Mouse (Mus musculus) hindbrain, embryonic 15.5 days (tissue): ENCODE data around the gene Cpn1. TPM values are rescaled to one million over a fixed set of nuclear protein-coding genes. Genes with fewer than 3 reads are reported as not detected.

Experiments
- ATAC-seq: fragments of 200-750 bp; cut with Nextera tagmentation; 2 replicates; pipeline ENCODE4 v1.8.0; 2017; ENCODE audit warnings: low read depth, moderate number of reproducible peaks, moderate TSS enrichment; ENCODE audit not compliant: low FRiP score
- H3K27ac ChIP-seq: fragments of 300-500 bp; sonication (generic); replicated peaks from 2 replicates; pipeline ENCODE4 v1.5.1; 2015; ENCODE audit warnings: mild to moderate bottlenecking, inconsistent platforms
- H3K27me3 ChIP-seq: fragments of 300-500 bp; sonication (generic); 2 replicates; pipeline ENCODE4 v1.6.1; 2015; ENCODE audit warnings: control low read depth, inconsistent platforms
- H3K36me3 ChIP-seq: fragments of 300-500 bp; sonication (generic); 2 replicates; pipeline ENCODE4 v1.6.1; 2015; ENCODE audit warnings: control low read depth, inconsistent platforms
- H3K4me1 ChIP-seq: fragments of 300-500 bp; sonication (generic); replicated peaks from 2 replicates; pipeline ENCODE4 v1.6.1; 2015; ENCODE audit warnings: control low read depth, inconsistent platforms
- H3K4me2 ChIP-seq: fragments of 300-500 bp; sonication (generic); 2 replicates; pipeline ENCODE4 v1.6.1; 2015; ENCODE audit warnings: moderate library complexity, mild to moderate bottlenecking, inconsistent platforms
- H3K4me3 ChIP-seq: fragments of 300-500 bp; sonication (generic); 2 replicates; pipeline ENCODE4 v1.5.1; 2015; ENCODE audit warnings: mild to moderate bottlenecking, inconsistent platforms
- H3K9ac ChIP-seq: fragments of 300-500 bp; sonication (generic); 2 replicates; pipeline ENCODE4 v1.6.1; 2015; ENCODE audit warnings: inconsistent platforms
- H3K9me3 ChIP-seq: fragments of 300-500 bp; sonication (generic); 2 replicates; pipeline ENCODE4 v1.6.1; 2016; ENCODE audit warnings: control low read depth, inconsistent platforms
- WGBS: fragments of 180-500 bp; shearing (Covaris S2); methylation state at CpG from one replicate; pipeline ENCODE4 v1.1.7; 2015; 5-methylcytosine and 5-hydroxymethylcytosine counted together
- polyA plus RNA-seq: library from polyadenylated mRNA; unstranded; fragments of >200 nt; fragmentation: Nextera tagmentation; extraction: Ambion mirVana; gene quantifications from 2 replicates; pipeline ENCODE4 v1.2.1, GENCODE M21; 2015

Gene Cpn1
- polyA plus RNA-seq, 1 experiment from 2014 or later: 0.26 TPM

DNA sequence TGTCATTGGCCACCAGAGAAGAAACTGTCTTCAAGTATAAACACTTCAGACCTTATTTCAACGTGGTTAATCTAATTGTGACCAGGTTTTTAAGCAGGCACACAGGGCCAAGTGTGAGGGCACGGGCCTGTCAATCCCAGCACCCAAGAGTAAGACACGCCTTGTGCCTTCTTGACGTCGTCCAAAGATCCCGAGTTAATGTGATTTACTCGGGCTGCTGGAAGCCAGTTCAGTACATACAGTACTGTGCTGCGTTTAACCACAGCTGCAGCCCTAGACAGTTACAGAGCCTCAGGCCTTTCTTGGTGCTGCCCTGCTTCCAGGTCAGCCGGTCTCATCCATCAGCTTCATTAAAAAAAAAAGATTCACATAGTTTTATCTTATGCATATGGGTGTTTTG is 70.9 kb downstream of the Cpn1 start:
- no peaks in the 10 kb centered on the region for H3K9me3 ChIP-seq
- ATAC-seq: no peak
- H3K27ac ChIP-seq: no peak overlapping the region
- peaks cover under 1% of the 10 kb centered on the region; the same call in 1 of the 2 replicates for H3K4me1 ChIP-seq
- 63% methylated on average over 9 of the region's 9 CpGs for WGBS
- no peak overlapping the region for H3K4me2 ChIP-seq
- no peak overlapping the region for H3K9ac ChIP-seq
- H3K27me3 ChIP-seq: no peaks in the 10 kb centered on the region
- H3K36me3 ChIP-seq: no peaks in the 10 kb centered on the region
- H3K4me3 ChIP-seq: no peak overlapping the region

DNA sequence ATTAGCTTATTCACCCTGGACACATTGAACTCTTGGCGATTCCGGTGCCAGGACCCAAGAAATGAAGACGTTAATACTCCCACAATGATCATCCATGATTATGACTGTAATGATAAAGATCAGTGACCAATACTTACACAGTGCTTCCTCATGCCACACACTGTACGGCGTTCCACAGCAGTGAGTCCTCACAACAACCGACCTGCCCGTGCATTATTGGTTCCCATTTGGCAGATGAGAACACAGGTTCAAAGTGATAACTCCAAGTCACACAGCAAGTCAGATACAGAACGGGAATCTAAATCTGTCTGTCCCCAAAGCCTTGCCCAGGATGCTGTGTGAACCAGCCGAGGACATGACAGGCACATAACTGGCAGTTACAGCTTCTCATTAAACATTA is 71.4 kb downstream of the Cpn1 start:
- H3K36me3 ChIP-seq: no peaks in the 10 kb centered on the region
- ATAC-seq: no peak
- no peaks in the 10 kb centered on the region for H3K9me3 ChIP-seq
- H3K27ac ChIP-seq: no peak overlapping the region
- no peak overlapping the region for H3K4me3 ChIP-seq
- no peaks in the 10 kb centered on the region for H3K4me1 ChIP-seq
- 89% methylated on average over 9 of the region's 9 CpGs for WGBS
- no peaks in the 10 kb centered on the region for H3K27me3 ChIP-seq
- H3K4me2 ChIP-seq: no peak overlapping the region
- no peak overlapping the region for H3K9ac ChIP-seq

DNA sequence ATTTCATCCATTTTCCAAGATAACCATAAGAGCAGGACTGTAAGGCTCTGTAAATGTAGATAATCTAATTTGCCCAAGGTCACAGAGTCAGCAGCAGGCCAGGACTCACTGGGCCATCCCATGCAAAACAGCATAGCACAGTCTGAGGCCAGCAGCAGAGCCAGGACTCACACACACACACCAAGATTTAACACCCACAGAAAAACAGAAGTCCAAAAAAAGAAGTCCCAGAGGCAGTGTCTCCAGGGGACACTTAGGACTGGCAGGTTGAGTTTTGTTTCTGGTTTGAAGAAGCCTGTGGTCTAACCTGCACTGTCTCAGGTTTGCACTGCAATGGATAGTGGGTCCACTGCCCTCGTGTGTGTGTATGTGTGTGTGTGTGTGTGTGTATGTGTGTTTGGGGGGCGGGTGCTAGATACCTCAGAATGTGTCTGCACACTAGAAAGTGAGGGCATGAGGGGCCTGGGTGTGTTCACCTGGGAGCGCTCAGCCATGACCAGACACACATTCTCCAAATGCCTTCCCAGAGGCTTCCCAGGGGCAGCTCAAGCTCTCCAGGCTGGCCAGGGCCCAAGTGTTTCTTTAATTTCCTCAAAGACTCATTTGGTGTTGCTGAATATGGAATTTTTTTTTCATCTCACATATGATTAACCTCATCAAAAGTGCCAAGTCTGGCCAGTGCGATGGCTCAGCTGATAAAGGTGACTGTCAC is 73.4 kb downstream of the Cpn1 start:
- no peak for ATAC-seq
- H3K9me3 ChIP-seq: no peaks in the 10 kb centered on the region
- no peaks in the 10 kb centered on the region for H3K4me1 ChIP-seq
- no peak overlapping the region for H3K4me2 ChIP-seq
- no peak overlapping the region for H3K27ac ChIP-seq
- H3K9ac ChIP-seq: no peak overlapping the region
- no peak overlapping the region for H3K4me3 ChIP-seq
- 94% methylated on average over 4 of the region's 4 CpGs for WGBS
- H3K36me3 ChIP-seq: no peaks in the 10 kb centered on the region
- no peaks in the 10 kb centered on the region for H3K27me3 ChIP-seq

DNA sequence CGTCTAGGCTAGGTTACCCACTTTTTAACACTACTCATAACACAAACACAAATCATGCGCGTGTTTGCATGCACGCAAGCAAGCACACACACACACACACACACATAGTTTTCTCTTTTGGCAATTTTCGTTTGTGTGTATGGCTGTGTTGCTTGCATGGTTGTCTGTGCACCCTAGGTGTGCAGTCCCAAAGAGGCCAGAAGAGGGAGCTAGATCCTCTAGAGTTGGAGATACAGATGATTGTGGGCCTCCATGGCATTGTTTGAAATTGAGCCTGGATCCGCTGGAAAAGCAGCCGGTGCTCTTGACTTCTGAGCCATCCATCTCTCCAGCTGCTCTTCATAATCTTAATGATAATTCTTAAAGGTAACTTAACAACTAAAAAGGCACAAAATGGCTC is 79.9 kb downstream of the Cpn1 start:
- H3K9me3 ChIP-seq: no peaks in the 10 kb centered on the region
- H3K9ac ChIP-seq: no peak overlapping the region
- no peak overlapping the region for H3K4me3 ChIP-seq
- H3K4me2 ChIP-seq: no peak overlapping the region
- H3K27me3 ChIP-seq: no peaks in the 10 kb centered on the region
- 94% methylated on average over 7 of the region's 7 CpGs for WGBS
- no peak overlapping the region for H3K27ac ChIP-seq
- no peak for ATAC-seq
- H3K36me3 ChIP-seq: peaks cover 4% of the 10 kb centered on the region; the same call in 1 of the 2 replicates
- no peaks in the 10 kb centered on the region for H3K4me1 ChIP-seq

Other genes with a start within 250 kb of the Cpn1 start
- gene Cutc, start 233.6 kb downstream of the Cpn1 start, polyA plus RNA-seq: 6.5 and 7.8 TPM in 2 replicates
- gene Cox15, start 233.6 kb downstream of the Cpn1 start, polyA plus RNA-seq: 12.9 and 13.9 TPM in 2 replicates
- gene Abcc2, start 204.4 kb downstream of the Cpn1 start, polyA plus RNA-seq: 0.12 and 0.14 TPM in 2 replicates
- 8.4 and 9.1 TPM in 2 replicates for gene Dnmbp, start 46.4 kb downstream of the Cpn1 start, polyA plus RNA-seq
- 0.13 TPM in 1 of 2 replicates, not detected in the other for gene Cyp2c23, start 42.7 kb upstream of the Cpn1 start, polyA plus RNA-seq
- 21.6 and 22.9 TPM in 2 replicates for gene Erlin1, start 83.2 kb upstream of the Cpn1 start, polyA plus RNA-seq
- gene Chuk, start 120.9 kb upstream of the Cpn1 start, polyA plus RNA-seq: 58.4 and 60.0 TPM in 2 replicates
- 29.8 and 30.1 TPM in 2 replicates for gene Cwf19l1, start 149.3 kb upstream of the Cpn1 start, polyA plus RNA-seq
- gene Bloc1s2, start 159.9 kb upstream of the Cpn1 start, polyA plus RNA-seq: 155 and 158 TPM in 2 replicates
- 0.29 and 0.67 TPM in 2 replicates for gene Pkd2l1, start 205.9 kb upstream of the Cpn1 start, polyA plus RNA-seq
- gene Scd3, start 216.7 kb upstream of the Cpn1 start, polyA plus RNA-seq: 5.0 and 6.7 TPM in 2 replicates